Mouse (Mus musculus): Measurements from ENCODE around the gene Plod2.

GRCm38 (mm10) chr9:92566234-92566633 lies 24.2 kb downstream of the Plod2 start:
- TF ChIP-seq EP300 (IDR thresholded peaks at IDR 0.05; ENCODE audit: low read length) (no peak), CTCF (conservative IDR thresholded peaks at IDR 0.05 in 1 of 2, IDR thresholded peaks at IDR 0.05 in 1 of 2; ENCODE audit: low read depth in 2 of 2, low read length in 2 of 2) (no peak), POLR2A (IDR thresholded peaks at IDR 0.05; ENCODE audit: low read depth, low read length) (no peak), MEF2A (IDR thresholded peaks at IDR 0.05; ENCODE audit: borderline replicate concordance, low read depth, low read length) (no peak), MYC (IDR thresholded peaks at IDR 0.05; ENCODE audit: low read depth, low read length) (no peak), PAX5 (IDR thresholded peaks at IDR 0.05; ENCODE audit: low read length) (no peak), SMC3 (IDR thresholded peaks at IDR 0.05; ENCODE audit: low read depth, low read length) (no peak), POLR2AphosphoS2 (IDR thresholded peaks at IDR 0.05; ENCODE audit: low read depth, low read length) (no peak), ELF1 (IDR thresholded peaks at IDR 0.05; ENCODE audit: low read depth, low read length) (no peak), ZNF384 (IDR thresholded peaks at IDR 0.05; ENCODE audit: low read depth, low read length) (no peak)

Measured in CH12.LX (cell line).